Mouse (Mus musculus): ENCODE data around the gene Snapc2. TPM values are rescaled to one million over a fixed set of nuclear protein-coding genes. Genes with fewer than 3 reads are reported as not detected.

Gene Snapc2
- polyA plus RNA-seq, 1 experiment from 2014 or later, result 41.9 TPM

GRCm38 (mm10) chr8:4258678-4259077, 5.8 kb downstream of the Snapc2 start:
- Histone ChIP-seq H3K27me3 (ENCODE audit: control insufficient read depth, insufficient read depth, low read length) (no peaks in the 10 kb centered on the region), H3K4me2 (ENCODE audit: low read depth, low read length) (peak overlapping the region; percentile 91), H3K36me3 (ENCODE audit: control insufficient read depth, insufficient read depth) (peaks cover 52% of the 10 kb centered on the region), H3K9ac (ENCODE audit: low read length) (peak overlapping the region; percentile 73), H3K4me1 (ENCODE audit: control insufficient read depth, insufficient read depth, low read length) (peaks cover 13% of the 10 kb centered on the region), H3K4me3 (ENCODE audit: low read length) (peak overlapping the region; percentile 73), H3K27ac (ENCODE audit: low read length) (peak overlapping the region; percentile 36), H3K9me3 (replicated peaks; ENCODE audit: control insufficient read depth, low read length) (no peaks in the 10 kb centered on the region)
- ATAC-seq (replicated peaks; ENCODE audit: extremely low read depth, insufficient read depth, low FRiP score), result peak; percentile 71
- under 1% methylated on average over 26 of the region's 32 CpGs for WGBS

- Histone ChIP-seq H3K36me3 (ENCODE audit: control insufficient read depth, insufficient read depth) (peaks cover 53% of the 10 kb centered on the region), H3K27me3 (ENCODE audit: control insufficient read depth, insufficient read depth, low read length) (no peaks in the 10 kb centered on the region), H3K4me1 (ENCODE audit: control insufficient read depth, insufficient read depth, low read length) (peaks cover 8% of the 10 kb centered on the region), H3K9me3 (replicated peaks; ENCODE audit: control insufficient read depth, low read length) (no peaks in the 10 kb centered on the region), H3K4me3 (ENCODE audit: low read length) (peak within 1 kb of the TSS; percentile 73), H3K4me2 (ENCODE audit: low read depth, low read length) (peak within 1 kb of the TSS; percentile 91), H3K9ac (ENCODE audit: low read length) (peak within 1 kb of the TSS; percentile 73), H3K27ac (ENCODE audit: low read length) (peak within 1 kb of the TSS; percentile 52)
- 6% methylated on average over 31 of the region's 33 CpGs for WGBS
- peak; percentile 93 for ATAC-seq (replicated peaks; ENCODE audit: extremely low read depth, insufficient read depth, low FRiP score)
These were observed 6.4 kb downstream of the Snapc2 start, which contains the start of gene Ctxn1 for GRCm38 (mm10) chr8:4259125-4259804. Gene Ctxn1 (minus strand): TSS chr8:4259274.

- 88% methylated on average over 4 of the region's 4 CpGs for WGBS
- Histone ChIP-seq H3K27ac (ENCODE audit: low read length) (no peak overlapping the region; the same call in 1 of the 2 replicates), H3K36me3 (ENCODE audit: control insufficient read depth, insufficient read depth) (peaks cover 54% of the 10 kb centered on the region), H3K4me2 (ENCODE audit: low read depth, low read length) (no peak overlapping the region), H3K9ac (ENCODE audit: low read length) (no peak overlapping the region), H3K9me3 (replicated peaks; ENCODE audit: control insufficient read depth, low read length) (no peaks in the 10 kb centered on the region), H3K27me3 (ENCODE audit: control insufficient read depth, insufficient read depth, low read length) (no peaks in the 10 kb centered on the region), H3K4me3 (ENCODE audit: low read length) (no peak overlapping the region), H3K4me1 (ENCODE audit: control insufficient read depth, insufficient read depth, low read length) (peaks cover 7% of the 10 kb centered on the region; the same call in 1 of the 2 replicates)
- no peak for ATAC-seq (replicated peaks; ENCODE audit: extremely low read depth, insufficient read depth, low FRiP score)
These were observed 6.9 kb downstream of the Snapc2 start for GRCm38 (mm10) chr8:4259805-4260170.

- peaks cover 71% of the 10 kb centered on the region for H3K36me3 ChIP-seq (ENCODE audit: control insufficient read depth, insufficient read depth)
- H3K4me2 ChIP-seq (ENCODE audit: low read depth, low read length), result no peak overlapping the region
- peaks cover 2% of the 10 kb centered on the region; the same call in 1 of the 2 replicates for H3K4me1 ChIP-seq (ENCODE audit: control insufficient read depth, insufficient read depth, low read length)
- H3K27me3 ChIP-seq (ENCODE audit: control insufficient read depth, insufficient read depth, low read length), result no peaks in the 10 kb centered on the region
- no peaks in the 10 kb centered on the region for H3K9me3 ChIP-seq (replicated peaks; ENCODE audit: control insufficient read depth, low read length)
- H3K27ac ChIP-seq (ENCODE audit: low read length), result no peak overlapping the region
- H3K9ac ChIP-seq (ENCODE audit: low read length), result no peak overlapping the region
- no peak for ATAC-seq (replicated peaks; ENCODE audit: extremely low read depth, insufficient read depth, low FRiP score)
- H3K4me3 ChIP-seq (ENCODE audit: low read length), result no peak overlapping the region
- 81% methylated on average over 8 of the region's 8 CpGs for WGBS
These were observed 10.4 kb downstream of the Snapc2 start for GRCm38 (mm10) chr8:4263105-4263791.

- Histone ChIP-seq H3K4me1 (ENCODE audit: control insufficient read depth, insufficient read depth, low read length) (no peaks in the 10 kb centered on the region), H3K9me3 (replicated peaks; ENCODE audit: control insufficient read depth, low read length) (no peaks in the 10 kb centered on the region), H3K27ac (ENCODE audit: low read length) (no peak overlapping the region), H3K36me3 (ENCODE audit: control insufficient read depth, insufficient read depth) (peaks cover 81% of the 10 kb centered on the region), H3K4me2 (ENCODE audit: low read depth, low read length) (no peak overlapping the region), H3K27me3 (ENCODE audit: control insufficient read depth, insufficient read depth, low read length) (no peaks in the 10 kb centered on the region), H3K4me3 (ENCODE audit: low read length) (no peak overlapping the region), H3K9ac (ENCODE audit: low read length) (no peak overlapping the region)
- 87% methylated on average over 15 of the region's 15 CpGs for WGBS
- ATAC-seq (replicated peaks; ENCODE audit: extremely low read depth, insufficient read depth, low FRiP score), result no peak
These were observed 12.5 kb downstream of the Snapc2 start for GRCm38 (mm10) chr8:4265160-4265914.

- WGBS, result 80% methylated on average over 15 of the region's 15 CpGs
- peaks cover 70% of the 10 kb centered on the region for H3K36me3 ChIP-seq (ENCODE audit: control insufficient read depth, insufficient read depth)
These were observed 14.7 kb downstream of the Snapc2 start for GRCm38 (mm10) chr8:4267627-4268026.

GRCm38 (mm10) chr8:4269609-4270008, 16.7 kb downstream of the Snapc2 start:
- Histone ChIP-seq H3K9me3 (replicated peaks; ENCODE audit: control insufficient read depth, low read length) (no peaks in the 10 kb centered on the region), H3K36me3 (ENCODE audit: control insufficient read depth, insufficient read depth) (peaks cover 74% of the 10 kb centered on the region)

More at GRCm38 (mm10) chr8:4267627-4268026, 14.7 kb downstream of the Snapc2 start:
- no peak; the same call in 1 of the 2 replicates for ATAC-seq (replicated peaks; ENCODE audit: extremely low read depth, insufficient read depth, low FRiP score)
- Histone ChIP-seq H3K4me3 (ENCODE audit: low read length) (no peak overlapping the region), H3K4me1 (ENCODE audit: control insufficient read depth, insufficient read depth, low read length) (no peaks in the 10 kb centered on the region), H3K9me3 (replicated peaks; ENCODE audit: control insufficient read depth, low read length) (no peaks in the 10 kb centered on the region), H3K9ac (ENCODE audit: low read length) (no peak overlapping the region), H3K27ac (ENCODE audit: low read length) (no peak overlapping the region), H3K4me2 (ENCODE audit: low read depth, low read length) (no peak overlapping the region), H3K27me3 (ENCODE audit: control insufficient read depth, insufficient read depth, low read length) (no peaks in the 10 kb centered on the region)

GRCm38 (mm10) chr8:4275275-4276110, 22.6 kb downstream of the Snapc2 start, which contains the start of gene Timm44:
Gene Timm44 (minus strand): TSS chr8:4275913.
- Histone ChIP-seq H3K36me3 (ENCODE audit: control insufficient read depth, insufficient read depth) (peaks cover 23% of the 10 kb centered on the region), H3K4me3 (ENCODE audit: low read length) (peak within 1 kb of the TSS; percentile 85), H3K27me3 (ENCODE audit: control insufficient read depth, insufficient read depth, low read length) (no peaks in the 10 kb centered on the region), H3K4me2 (ENCODE audit: low read depth, low read length) (peak within 1 kb of the TSS; percentile 80), H3K27ac (ENCODE audit: low read length) (peak within 1 kb of the TSS; percentile 67), H3K9ac (ENCODE audit: low read length) (peak within 1 kb of the TSS; percentile 86), H3K4me1 (ENCODE audit: control insufficient read depth, insufficient read depth, low read length) (peaks cover 7% of the 10 kb centered on the region), H3K9me3 (replicated peaks; ENCODE audit: control insufficient read depth, low read length) (no peaks in the 10 kb centered on the region)
- under 1% methylated on average over 39 of the region's 39 CpGs for WGBS
- peak; percentile 94 for ATAC-seq (replicated peaks; ENCODE audit: extremely low read depth, insufficient read depth, low FRiP score)

More at GRCm38 (mm10) chr8:4269609-4270008, 16.7 kb downstream of the Snapc2 start:
- no peak overlapping the region for H3K27ac ChIP-seq (ENCODE audit: low read length)
- no peak for ATAC-seq (replicated peaks; ENCODE audit: extremely low read depth, insufficient read depth, low FRiP score)
- no peaks in the 10 kb centered on the region for H3K27me3 ChIP-seq (ENCODE audit: control insufficient read depth, insufficient read depth, low read length)
- H3K4me1 ChIP-seq (ENCODE audit: control insufficient read depth, insufficient read depth, low read length), result peaks cover 3% of the 10 kb centered on the region
- 86% methylated on average over 6 of the region's 6 CpGs for WGBS
- H3K9ac ChIP-seq (ENCODE audit: low read length), result no peak overlapping the region
- H3K4me3 ChIP-seq (ENCODE audit: low read length), result no peak overlapping the region
- no peak overlapping the region for H3K4me2 ChIP-seq (ENCODE audit: low read depth, low read length)
